Mouse (Mus musculus) hindbrain, embryonic 15.5 days (tissue): ENCODE measurements at regions not wholly inside any gene's neighbourhood (a gene's known extent, or its start where the extent isn't known, plus 50 kb on each side); places are given as distances from the start of the nearest gene placed in this dataset.

Experiments
- ATAC-seq: fragments of 200-750 bp; cut with Nextera tagmentation; 2 replicates; pipeline ENCODE4 v1.8.0; 2017; ENCODE audit warnings: low read depth, moderate number of reproducible peaks, moderate TSS enrichment; ENCODE audit not compliant: low FRiP score
- H3K27ac ChIP-seq: fragments of 300-500 bp; sonication (generic); replicated peaks from 2 replicates; pipeline ENCODE4 v1.5.1; 2015; ENCODE audit warnings: mild to moderate bottlenecking, inconsistent platforms
- H3K27me3 ChIP-seq: fragments of 300-500 bp; sonication (generic); 2 replicates; pipeline ENCODE4 v1.6.1; 2015; ENCODE audit warnings: control low read depth, inconsistent platforms
- H3K36me3 ChIP-seq: fragments of 300-500 bp; sonication (generic); 2 replicates; pipeline ENCODE4 v1.6.1; 2015; ENCODE audit warnings: control low read depth, inconsistent platforms
- H3K4me1 ChIP-seq: fragments of 300-500 bp; sonication (generic); replicated peaks from 2 replicates; pipeline ENCODE4 v1.6.1; 2015; ENCODE audit warnings: control low read depth, inconsistent platforms
- H3K4me2 ChIP-seq: fragments of 300-500 bp; sonication (generic); 2 replicates; pipeline ENCODE4 v1.6.1; 2015; ENCODE audit warnings: moderate library complexity, mild to moderate bottlenecking, inconsistent platforms
- H3K4me3 ChIP-seq: fragments of 300-500 bp; sonication (generic); 2 replicates; pipeline ENCODE4 v1.5.1; 2015; ENCODE audit warnings: mild to moderate bottlenecking, inconsistent platforms
- H3K9ac ChIP-seq: fragments of 300-500 bp; sonication (generic); 2 replicates; pipeline ENCODE4 v1.6.1; 2015; ENCODE audit warnings: inconsistent platforms
- H3K9me3 ChIP-seq: fragments of 300-500 bp; sonication (generic); 2 replicates; pipeline ENCODE4 v1.6.1; 2016; ENCODE audit warnings: control low read depth, inconsistent platforms
- WGBS: fragments of 180-500 bp; shearing (Covaris S2); methylation state at CpG from one replicate; pipeline ENCODE4 v1.1.7; 2015; 5-methylcytosine and 5-hydroxymethylcytosine counted together

DNA sequence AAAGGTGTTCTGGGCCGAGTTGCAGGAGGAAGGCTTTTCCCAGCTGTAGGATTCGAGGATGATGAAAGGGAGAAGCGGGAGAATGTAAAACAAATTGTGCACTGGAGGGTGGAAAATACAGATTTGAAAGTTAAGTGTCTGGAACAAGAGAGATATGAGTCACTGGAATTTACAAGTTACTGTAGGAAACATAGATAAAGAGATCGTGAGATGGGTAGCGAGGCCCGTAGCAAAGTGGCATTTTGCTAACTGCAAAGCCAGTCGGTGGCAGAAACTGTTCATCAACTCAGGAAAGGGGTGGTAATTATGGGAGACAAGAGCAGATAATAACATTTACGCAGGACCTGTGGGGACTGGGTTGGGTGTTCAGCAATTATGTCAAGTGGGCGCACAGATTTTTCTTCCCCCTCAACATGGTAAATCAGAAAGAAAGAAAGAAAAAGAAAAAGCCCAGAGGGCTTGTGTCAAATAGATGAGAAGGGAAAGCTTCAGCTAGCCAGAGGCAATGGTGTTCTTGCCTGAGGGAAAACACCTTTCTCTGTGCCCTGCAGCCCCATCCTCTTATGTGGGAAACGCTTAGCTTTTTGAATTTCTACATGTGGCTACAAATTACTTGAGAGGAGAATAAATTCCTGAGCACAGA lies 87.2 kb downstream of the Foxb1 start:
- no peak for ATAC-seq
- Histone ChIP-seq H3K9me3 (no peaks in the 10 kb centered on the region), H3K4me2 (no peak overlapping the region), H3K9ac (no peak overlapping the region), H3K4me1 (peaks cover 22% of the 10 kb centered on the region), H3K36me3 (no peaks in the 10 kb centered on the region), H3K4me3 (no peak overlapping the region), H3K27ac (peak overlapping the region; percentile 30), H3K27me3 (peaks cover 20% of the 10 kb centered on the region)
- 47% methylated on average over 10 of the region's 10 CpGs for WGBS

DNA sequence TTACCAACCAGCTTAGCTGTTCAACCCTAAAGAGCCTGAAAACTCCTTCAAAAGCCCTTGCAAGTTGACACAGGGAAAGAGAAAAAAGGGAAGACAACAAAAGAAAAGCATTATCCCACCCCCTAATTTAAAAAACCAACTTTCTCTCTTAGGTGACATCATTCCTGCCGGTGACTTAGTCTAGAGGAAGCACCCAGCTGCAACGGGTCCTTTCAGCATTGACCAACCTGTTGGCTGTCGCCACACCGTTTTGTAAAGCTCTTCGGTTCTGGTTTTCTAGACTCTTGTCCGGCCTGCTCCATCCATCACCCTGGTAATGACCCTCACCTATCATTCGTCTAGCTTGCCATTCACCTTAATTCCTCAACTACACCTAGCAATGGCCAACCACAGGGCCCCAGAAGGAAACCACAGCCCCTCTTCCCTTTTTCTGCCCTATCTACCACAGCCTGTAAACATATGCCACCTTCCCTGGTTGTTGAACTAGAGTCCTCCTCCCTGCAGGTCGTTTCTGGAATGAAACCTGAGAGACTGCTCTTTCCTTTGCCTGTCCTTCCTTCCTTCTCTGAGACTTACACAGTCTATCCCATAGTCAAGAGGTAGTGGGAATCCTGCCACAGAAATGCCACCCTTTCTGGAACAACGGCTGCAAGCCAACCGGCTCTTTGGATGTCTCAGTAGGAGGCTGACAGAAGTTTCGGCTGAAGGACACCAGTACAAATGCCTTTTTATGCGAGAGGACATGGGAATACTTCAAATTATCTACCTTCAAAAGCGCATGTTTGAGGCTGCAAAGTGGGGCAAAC lies 87.9 kb downstream of the Foxb1 start:
- Histone ChIP-seq H3K9me3 (no peaks in the 10 kb centered on the region), H3K27ac (peak overlapping the region; percentile 30; the same call in 1 of the 2 replicates), H3K4me1 (peaks cover 22% of the 10 kb centered on the region), H3K9ac (no peak overlapping the region), H3K36me3 (no peaks in the 10 kb centered on the region), H3K27me3 (peaks cover 27% of the 10 kb centered on the region), H3K4me3 (no peak overlapping the region), H3K4me2 (no peak overlapping the region)
- WGBS = 54% methylated on average over 13 of the region's 13 CpGs
- ATAC-seq = no peak

DNA sequence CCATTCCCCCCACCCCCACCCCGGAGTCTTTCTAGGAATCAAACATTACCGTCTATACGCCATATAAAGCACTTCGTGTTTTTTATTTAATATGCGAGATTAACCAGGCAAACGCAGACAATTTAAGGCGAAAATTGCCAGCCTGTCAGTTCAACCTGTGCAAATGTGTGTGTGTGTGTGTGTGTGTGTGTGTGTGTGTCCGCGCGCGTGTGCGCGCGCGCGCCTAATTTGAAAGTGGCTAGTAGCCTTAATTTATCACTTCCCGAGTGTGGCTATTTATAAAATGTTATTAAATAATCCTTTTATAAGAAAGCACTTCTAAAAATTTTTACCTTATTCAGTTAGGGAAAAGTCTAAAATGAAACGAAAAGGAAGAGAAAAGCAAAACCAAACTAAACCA lies 89.5 kb downstream of the Foxb1 start:
- Histone ChIP-seq H3K4me1 (peaks cover 29% of the 10 kb centered on the region), H3K4me3 (peak overlapping the region; percentile 30), H3K4me2 (peak overlapping the region; percentile 62), H3K27me3 (peaks cover 27% of the 10 kb centered on the region), H3K27ac (0 out of 2 replicates have a peak overlapping the region, but pooled peaks have one; percentile 21), H3K36me3 (no peaks in the 10 kb centered on the region), H3K9ac (no peak overlapping the region), H3K9me3 (no peaks in the 10 kb centered on the region)
- no peak for ATAC-seq
- WGBS = 1% methylated on average over 18 of the region's 18 CpGs

DNA sequence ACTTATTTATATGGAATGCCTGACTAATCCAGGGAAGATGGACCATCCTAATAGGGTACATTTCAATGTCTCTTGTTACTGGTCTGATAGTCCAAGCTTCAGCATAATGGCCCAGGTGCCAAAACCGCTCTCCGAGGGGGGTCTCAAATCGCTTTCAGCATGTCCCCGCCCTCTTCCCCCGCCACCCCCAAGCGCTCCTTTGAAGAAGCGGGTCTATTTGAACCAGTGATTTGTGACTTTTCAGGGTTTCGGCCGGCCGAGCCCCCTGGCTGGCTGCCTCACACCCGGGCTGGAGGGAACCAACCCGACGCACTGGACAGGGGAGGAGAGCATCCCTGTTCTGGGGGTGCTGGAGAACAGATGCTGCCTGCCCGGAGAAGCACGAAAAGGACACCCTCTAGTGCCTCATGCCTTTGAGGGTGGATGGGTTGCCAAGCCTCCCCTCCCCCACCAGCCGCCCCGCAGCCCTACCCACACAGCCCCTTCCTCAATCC lies 90.1 kb downstream of the Foxb1 start:
- no peaks in the 10 kb centered on the region for H3K9me3 ChIP-seq
- H3K27ac ChIP-seq = 0 out of 2 replicates have a peak overlapping the region, but pooled peaks have one; percentile 21
- ATAC-seq = peak; percentile 84
- H3K4me3 ChIP-seq = peak overlapping the region; percentile 30
- H3K36me3 ChIP-seq = no peaks in the 10 kb centered on the region
- no peak overlapping the region for H3K9ac ChIP-seq
- peak overlapping the region; percentile 62 for H3K4me2 ChIP-seq
- peaks cover 29% of the 10 kb centered on the region for H3K4me1 ChIP-seq
- WGBS = under 1% methylated on average over 17 of the region's 17 CpGs
- H3K27me3 ChIP-seq = peaks cover 27% of the 10 kb centered on the region

DNA sequence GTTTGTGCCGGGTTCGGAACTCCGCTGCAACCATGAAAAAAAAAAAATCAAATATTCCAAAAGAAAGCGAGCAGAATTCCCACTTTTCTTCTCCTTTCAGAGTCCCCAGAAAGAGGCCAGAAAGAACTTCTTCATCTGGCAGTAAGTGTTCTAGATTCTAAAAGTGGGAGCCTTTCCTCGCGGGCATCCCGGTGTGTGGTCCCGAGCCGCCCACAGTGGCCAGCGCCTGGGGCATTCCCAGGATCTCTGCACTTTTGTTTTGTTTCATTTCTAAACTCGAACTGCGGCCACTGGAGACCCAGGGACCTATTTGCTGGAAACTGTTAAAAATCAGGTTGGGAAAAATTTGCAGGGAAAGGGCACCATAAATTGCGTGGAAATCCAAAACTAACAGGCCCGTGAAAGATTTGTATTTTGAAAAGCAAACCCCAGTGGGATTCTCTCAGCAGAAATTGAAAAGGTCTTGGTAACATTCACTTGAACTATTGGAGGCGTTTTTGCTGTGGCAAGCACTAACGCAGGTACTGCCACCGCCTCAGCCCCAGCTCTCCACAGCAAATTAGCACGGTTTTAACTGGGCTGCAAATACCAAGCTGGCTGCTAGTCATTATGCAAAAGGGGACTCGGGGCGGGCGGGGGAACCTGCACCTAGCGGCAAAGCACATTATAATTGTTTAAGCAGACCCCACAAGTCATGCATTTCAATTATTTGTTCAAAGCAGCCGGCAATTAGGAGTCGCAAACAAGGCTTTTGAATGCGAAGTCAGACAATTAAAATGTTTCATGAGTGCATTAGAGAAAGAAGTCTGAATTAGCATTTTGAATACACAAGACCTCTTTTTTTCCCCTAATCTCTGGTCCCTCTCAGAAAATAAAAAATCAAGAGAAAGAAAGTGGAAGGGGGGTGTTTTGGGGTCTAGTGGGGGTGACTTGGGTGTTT lies 90.9 kb downstream of the Foxb1 start:
- H3K27me3 ChIP-seq = peaks cover 27% of the 10 kb centered on the region
- 3% methylated on average over 25 of the region's 25 CpGs for WGBS
- peak; percentile 76; the same call in 1 of the 2 replicates for ATAC-seq
- H3K4me3 ChIP-seq = peak overlapping the region; percentile 30
- H3K36me3 ChIP-seq = no peaks in the 10 kb centered on the region
- H3K27ac ChIP-seq = peak overlapping the region; percentile 26; the same call in 1 of the 2 replicates
- no peak overlapping the region for H3K9ac ChIP-seq
- H3K4me1 ChIP-seq = peaks cover 29% of the 10 kb centered on the region
- H3K9me3 ChIP-seq = no peaks in the 10 kb centered on the region
- peak overlapping the region; percentile 62 for H3K4me2 ChIP-seq

DNA sequence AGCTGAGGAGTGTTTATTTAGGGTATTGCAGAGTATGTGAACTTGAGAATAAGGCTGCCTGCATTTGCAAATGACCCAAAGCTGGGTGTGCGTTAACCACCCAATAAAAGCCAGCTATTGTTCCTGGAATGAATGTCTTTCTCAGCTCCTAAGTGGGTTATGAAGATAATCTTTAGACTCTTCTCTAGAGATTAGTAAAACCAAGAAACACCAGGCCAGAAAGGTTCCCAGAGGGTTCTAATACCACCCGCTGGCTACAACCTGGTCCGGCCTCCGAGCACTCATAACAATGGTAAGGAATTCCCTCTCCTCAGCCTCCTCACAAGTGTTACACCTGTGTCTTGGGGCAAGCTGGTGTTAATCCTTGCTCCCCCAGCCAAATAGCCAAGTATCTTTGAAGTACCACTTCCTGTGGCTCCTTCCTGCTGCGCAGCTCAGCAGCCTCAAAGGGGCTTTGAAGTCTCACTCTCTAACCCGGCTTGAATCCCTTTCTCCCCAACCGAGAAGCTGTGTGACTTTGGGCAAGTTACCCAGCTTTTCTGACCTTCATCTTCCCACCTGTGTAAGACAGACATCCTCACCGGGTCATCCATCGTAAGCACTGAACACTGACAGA lies 92.2 kb downstream of the Foxb1 start:
- Histone ChIP-seq H3K4me1 (peaks cover 29% of the 10 kb centered on the region), H3K4me2 (no peak overlapping the region), H3K27ac (no peak overlapping the region), H3K27me3 (peaks cover 27% of the 10 kb centered on the region), H3K4me3 (no peak overlapping the region), H3K9ac (no peak overlapping the region), H3K9me3 (no peaks in the 10 kb centered on the region), H3K36me3 (no peaks in the 10 kb centered on the region)
- no peak for ATAC-seq
- 25% methylated on average over 9 of the region's 9 CpGs for WGBS

DNA sequence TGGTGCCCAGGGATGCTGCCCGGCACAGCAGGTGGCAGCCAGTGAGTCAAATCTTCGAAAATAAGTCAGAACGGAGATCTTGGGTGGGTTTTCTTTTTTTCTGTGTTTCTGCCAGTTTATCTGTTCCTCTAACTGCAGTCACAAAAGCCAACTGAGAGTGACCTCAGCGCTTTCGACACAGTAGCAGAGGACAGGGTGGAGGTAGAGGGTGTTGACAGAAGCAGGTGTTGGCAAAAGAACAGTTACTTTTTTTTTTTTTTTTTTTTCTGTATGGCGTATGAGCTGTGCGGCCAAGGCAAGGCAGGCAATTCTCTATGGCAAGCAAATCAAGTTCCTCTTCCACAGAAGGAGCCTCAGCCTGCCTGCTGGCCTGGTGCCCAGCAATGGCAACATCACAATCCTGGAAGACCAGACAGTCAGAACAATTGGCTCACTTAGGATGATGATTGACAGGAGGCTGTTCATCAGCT lies 93.6 kb downstream of the Foxb1 start:
- Histone ChIP-seq H3K4me2 (no peak overlapping the region), H3K36me3 (no peaks in the 10 kb centered on the region), H3K4me1 (peaks cover 29% of the 10 kb centered on the region), H3K27ac (no peak overlapping the region), H3K4me3 (no peak overlapping the region), H3K27me3 (peaks cover 23% of the 10 kb centered on the region), H3K9me3 (no peaks in the 10 kb centered on the region), H3K9ac (no peak overlapping the region)
- 0 out of 2 replicates have a peak, but pooled peaks have one; percentile 23 for ATAC-seq
- 49% methylated on average over 7 of the region's 7 CpGs for WGBS

DNA sequence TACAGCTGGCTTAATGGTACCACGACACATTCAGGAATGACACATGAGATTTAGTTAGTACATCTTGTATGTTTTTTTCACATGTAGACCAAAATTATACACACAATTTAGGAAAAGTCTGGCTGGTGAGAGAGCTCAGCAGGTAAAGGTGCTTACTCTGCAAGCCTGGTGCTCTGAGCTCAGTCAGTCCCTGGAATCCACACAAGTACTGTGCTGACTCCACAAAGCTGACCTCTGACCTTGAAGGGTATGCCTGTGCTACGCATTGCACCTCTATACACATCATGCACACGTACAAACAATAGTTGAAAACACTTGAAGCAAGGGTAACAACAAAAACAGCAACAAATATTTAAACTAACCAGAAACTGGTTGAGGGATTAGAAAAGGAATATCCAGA lies 96.5 kb downstream of the Foxb1 start:
- Histone ChIP-seq H3K4me3 (no peak overlapping the region), H3K4me1 (peaks cover 7% of the 10 kb centered on the region), H3K9ac (no peak overlapping the region), H3K27me3 (peaks cover 13% of the 10 kb centered on the region), H3K9me3 (no peaks in the 10 kb centered on the region), H3K36me3 (no peaks in the 10 kb centered on the region), H3K4me2 (no peak overlapping the region), H3K27ac (no peak overlapping the region)
- ATAC-seq = no peak
- whole genome bisulfite sequencing = 90% methylated on average over 3 of the region's 3 CpGs

DNA sequence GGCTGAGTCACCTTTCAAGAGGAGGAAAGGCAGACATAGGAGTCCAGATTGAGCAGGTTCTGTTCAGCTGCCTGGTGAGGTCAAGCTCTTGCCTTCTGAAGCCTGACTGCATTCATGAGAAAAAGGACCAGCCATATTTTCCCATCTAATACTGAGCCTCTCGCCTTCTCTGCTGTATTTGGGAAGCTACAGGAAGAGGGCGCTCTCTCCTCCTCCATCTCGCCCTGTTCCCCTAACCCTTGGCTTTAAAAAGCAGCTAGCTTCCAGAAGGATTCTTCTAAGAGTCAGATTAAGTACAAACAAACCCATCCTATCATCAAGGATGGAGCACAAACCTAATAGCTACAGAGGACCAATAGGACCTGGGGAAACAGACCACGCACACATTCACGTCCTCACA lies 98.3 kb downstream of the Foxb1 start:
- peaks cover 6% of the 10 kb centered on the region; the same call in 1 of the 2 replicates for H3K4me1 ChIP-seq
- no peak overlapping the region for H3K4me3 ChIP-seq
- H3K27me3 ChIP-seq = no peaks in the 10 kb centered on the region
- H3K9ac ChIP-seq = no peak overlapping the region
- 43% methylated on average over 5 of the region's 5 CpGs for WGBS
- ATAC-seq = no peak
- H3K36me3 ChIP-seq = no peaks in the 10 kb centered on the region
- no peak overlapping the region for H3K4me2 ChIP-seq
- H3K9me3 ChIP-seq = no peaks in the 10 kb centered on the region
- H3K27ac ChIP-seq = no peak overlapping the region

DNA sequence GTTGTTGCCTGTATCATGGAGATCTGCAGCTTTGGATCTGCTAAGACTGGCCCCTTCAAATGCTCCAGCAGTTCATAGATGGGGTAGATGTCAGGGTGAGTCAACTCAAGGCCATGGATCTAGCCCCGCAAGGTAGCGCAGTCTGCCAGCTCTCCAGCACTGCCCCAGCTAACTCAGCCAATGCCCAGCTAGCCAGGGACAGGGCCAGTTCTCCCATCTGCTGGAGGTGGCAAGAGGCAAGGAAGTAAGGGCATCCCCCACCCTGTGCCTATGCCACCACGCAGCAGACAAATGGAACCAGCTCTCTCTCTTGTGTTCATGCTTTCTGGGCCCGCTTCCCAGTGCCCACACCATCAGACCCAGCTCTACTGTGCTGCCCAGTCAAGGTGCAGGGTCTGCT lies 102.5 kb downstream of the Foxb1 start:
- Histone ChIP-seq H3K9me3 (no peaks in the 10 kb centered on the region), H3K4me2 (no peak overlapping the region), H3K4me1 (no peaks in the 10 kb centered on the region), H3K9ac (no peak overlapping the region), H3K27ac (no peak overlapping the region), H3K27me3 (no peaks in the 10 kb centered on the region), H3K36me3 (no peaks in the 10 kb centered on the region), H3K4me3 (no peak overlapping the region)
- WGBS = 97% methylated on average over 4 of the region's 4 CpGs
- no peak for ATAC-seq

DNA sequence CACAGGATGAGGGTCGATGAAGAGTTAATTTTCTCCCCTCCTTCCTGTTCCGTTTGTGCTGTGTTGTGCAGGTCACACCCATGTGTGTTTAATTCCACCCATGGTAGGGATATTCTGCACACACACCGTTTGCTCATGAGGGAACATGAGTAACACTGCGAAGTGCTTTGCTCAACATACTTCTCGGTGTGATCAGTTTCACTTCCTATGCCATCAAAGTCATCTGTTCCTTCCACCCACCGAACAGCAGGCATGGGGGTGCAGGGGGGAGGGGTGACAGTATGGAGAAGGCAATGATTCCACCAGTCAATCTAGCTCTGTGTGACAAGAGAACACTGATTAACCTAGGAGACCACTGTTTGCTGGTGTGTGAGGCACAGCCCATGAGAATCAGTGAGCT lies 104.7 kb downstream of the Foxb1 start:
- 82% methylated on average over 6 of the region's 6 CpGs for whole genome bisulfite sequencing
- Histone ChIP-seq H3K4me2 (no peak overlapping the region), H3K27me3 (no peaks in the 10 kb centered on the region), H3K4me1 (no peaks in the 10 kb centered on the region), H3K4me3 (no peak overlapping the region), H3K36me3 (no peaks in the 10 kb centered on the region), H3K9ac (no peak overlapping the region), H3K27ac (no peak overlapping the region), H3K9me3 (no peaks in the 10 kb centered on the region)
- ATAC-seq = no peak
